Mouse (Mus musculus) gastrocnemius, adult 8-10 months (tissue): ENCODE data around the gene Mrps12. TPM values are rescaled to one million over a fixed set of nuclear protein-coding genes. Genes with fewer than 3 reads are reported as not detected.

Experiments used
- DNase-seq, 2 experiments: peaks; one replicate each; pipeline ENCODE4 v3.0.0; 2022; ENCODE audit warnings: low spot score in 2 of 2
- total RNA-seq, 4 experiments: library from RNA; stranded (reverse); gene quantifications; 2 replicates each; pipeline ENCODE4 v1.2.4; 2022

Gene Mrps12
- total RNA-seq, 4 experiments from 2014 or later: 36.1 to 42.4 (median 40.5) TPM

GRCm38 (mm10) chr7:28761907-28762306 lies 20.3 kb upstream of the Mrps12 start:
- no peak for DNase-seq

- DNase-seq: no peak
Measured at GRCm38 (mm10) chr7:28758623-28759022, 17.0 kb upstream of the Mrps12 start.

GRCm38 (mm10) chr7:28756079-28756478 lies 14.5 kb upstream of the Mrps12 start, which contains the start of gene Ccer2:
Gene Ccer2 (plus strand): TSS chr7:28756174.
- no peak for DNase-seq

- DNase-seq: no peak
Measured at GRCm38 (mm10) chr7:28749935-28750334, 8.3 kb upstream of the Mrps12 start.

GRCm38 (mm10) chr7:28741368-28741708 lies 282 bp downstream of the Mrps12 start:
- no peak for DNase-seq

DNA sequence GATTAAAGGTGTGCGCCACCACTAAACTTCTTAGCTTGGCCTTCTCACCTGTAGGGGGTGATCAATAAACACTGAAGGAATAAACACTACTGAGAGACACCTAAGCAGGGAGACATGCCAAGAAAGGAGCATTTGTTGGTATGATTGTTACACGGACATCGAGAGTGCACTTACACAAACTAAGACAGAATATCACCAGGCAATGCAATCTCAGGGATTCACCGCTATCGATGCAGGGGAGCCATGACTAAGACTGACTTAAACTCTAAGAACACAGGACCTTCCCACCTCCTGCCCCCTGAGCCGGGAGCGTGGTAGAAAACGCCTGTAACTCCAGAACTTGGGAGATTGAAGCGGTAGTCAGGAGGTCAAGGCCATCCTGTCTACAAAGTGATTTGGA lies 671 bp downstream of the Mrps12 start:
- DNase-seq: no peak

DNA sequence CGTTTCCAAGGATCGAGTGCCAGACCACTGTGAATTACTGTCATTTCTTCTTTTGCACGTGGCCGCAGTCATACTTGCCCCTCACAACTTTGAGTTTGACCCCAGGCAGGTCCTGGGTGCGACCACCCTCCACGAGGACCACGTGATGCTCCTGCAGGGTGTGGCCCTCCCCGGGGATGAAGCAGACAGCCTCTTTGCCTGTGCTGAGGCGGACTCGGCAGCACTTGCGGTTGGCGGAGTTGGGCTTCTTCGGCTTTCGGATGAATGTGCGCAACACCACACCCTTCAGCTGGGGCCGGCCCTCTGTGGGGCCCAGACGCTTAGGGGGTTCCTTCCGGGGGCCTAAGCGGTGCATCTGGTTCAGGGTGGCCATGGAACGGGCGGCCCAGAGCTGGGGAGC lies 1.8 kb downstream of the Mrps12 start:
- DNase-seq: no peak

DNA sequence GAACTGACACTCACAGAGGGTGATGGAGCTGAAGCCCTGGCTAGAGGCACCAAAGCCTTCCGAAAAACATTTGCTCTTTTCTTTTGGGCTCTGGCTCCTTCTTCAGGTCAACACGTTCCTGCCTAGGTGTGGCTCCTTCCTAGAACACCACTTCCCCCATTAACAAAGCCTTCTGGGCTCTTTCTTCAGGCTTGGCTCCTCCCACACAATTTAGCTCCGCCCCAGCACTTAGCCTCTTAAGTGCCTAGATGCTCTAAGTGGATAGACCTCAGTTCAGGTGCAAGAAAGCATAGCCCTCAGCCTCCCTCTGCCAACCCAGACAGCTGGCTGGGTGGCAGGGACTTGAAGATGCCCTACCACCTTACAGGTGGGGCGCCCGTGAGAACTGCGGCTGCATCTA lies 5.9 kb downstream of the Mrps12 start:
- DNase-seq: no peak

DNA sequence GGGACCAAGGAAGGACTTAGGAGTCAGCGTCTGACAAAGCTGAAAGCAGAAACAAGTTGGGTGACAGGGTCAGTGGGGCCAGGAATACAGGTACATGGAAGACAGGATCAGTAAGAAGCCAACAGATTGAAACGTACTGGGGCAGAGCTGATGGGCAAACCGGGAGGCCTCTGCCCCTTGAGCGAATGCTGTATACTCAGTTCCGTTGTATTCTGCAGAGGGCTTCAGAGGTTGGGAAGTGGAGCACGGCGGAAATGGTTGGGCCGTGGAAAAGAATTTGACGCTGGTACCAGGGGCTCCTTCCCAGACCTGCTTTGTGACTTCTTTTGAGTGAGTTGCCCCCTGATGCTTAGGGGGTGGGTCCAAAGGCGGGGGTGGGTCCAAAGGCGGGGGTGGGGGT lies 8.4 kb downstream of the Mrps12 start:
- DNase-seq: no peak

GRCm38 (mm10) chr7:28732341-28733142 lies 9.1 kb downstream of the Mrps12 start:
- peak; percentile 16 to 37 for DNase-seq

DNA sequence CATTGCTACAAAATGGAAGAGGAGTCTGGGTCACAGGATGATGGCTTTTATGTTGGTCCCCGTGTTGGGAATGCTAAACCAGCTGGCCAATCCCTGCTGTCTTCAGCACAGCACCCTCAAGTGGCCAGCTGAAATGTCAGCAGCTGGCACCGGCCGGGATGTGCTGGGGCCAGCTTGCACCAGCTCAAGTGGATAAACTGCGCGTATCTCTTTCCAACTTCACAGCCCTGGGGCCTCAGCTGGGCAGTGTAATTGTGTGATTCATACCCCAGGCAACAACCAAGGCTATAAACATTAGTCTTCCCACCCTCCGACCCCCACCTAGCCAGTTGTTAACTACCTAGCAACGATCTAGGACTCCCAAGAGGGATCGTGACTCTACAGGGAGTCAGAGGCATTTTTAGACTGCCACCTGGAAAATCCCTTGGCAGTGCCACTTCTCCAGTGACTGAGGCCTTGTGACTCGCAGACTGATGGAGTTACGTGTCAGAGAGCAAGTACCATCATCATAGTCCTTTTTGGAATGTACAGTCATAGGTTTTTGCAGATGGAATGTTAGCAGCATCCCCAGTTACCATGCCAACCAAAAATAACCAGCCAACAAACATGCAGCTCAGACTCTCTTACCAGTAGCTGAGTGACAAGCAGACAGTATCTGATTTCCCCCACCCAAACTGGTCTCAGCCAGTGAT lies 13.8 kb downstream of the Mrps12 start:
- DNase-seq: peak; percentile 14 to 35

GRCm38 (mm10) chr7:28726600-28726999 lies 15.0 kb downstream of the Mrps12 start:
- peak; percentile 35 to 59 for DNase-seq

- no peak for DNase-seq
Measured at GRCm38 (mm10) chr7:28724613-28725012, 17.0 kb downstream of the Mrps12 start.

GRCm38 (mm10) chr7:28722079-28722478 lies 19.5 kb downstream of the Mrps12 start:
- DNase-seq: no peak

DNA sequence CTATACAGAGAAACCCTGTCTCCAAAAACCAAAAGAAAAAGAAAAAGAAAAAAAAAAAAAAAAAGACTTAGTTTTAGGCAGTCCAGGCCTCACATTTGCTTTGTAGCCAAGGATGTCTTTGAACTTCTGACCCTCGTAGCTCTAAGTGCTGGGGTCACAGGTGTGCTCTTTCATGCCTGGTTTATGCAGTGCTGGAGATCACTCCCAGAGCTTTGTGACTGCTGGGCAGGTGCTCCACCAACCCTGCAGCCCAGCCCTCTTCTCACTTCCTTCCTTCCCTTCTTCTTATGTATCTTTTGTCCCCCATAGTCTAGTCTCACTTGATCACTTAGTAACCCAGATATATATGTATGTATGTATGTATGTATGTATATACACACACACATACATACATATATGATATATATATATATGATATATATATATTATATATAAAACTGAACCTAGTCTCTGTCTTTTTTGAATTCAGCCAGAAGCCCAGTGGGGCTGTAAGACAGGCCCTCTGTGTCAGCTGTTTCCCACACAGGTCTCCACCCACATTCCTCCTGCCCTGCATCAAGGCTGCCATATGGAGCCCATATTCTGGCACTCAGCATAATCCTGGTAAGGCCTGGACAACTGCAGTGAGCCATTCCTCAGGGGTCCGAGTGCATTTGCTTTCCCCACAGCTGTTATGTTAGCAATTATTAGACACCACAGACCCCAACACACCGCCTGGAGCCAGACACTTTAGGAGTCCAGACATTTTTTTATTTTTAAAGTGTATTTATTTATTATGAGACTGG lies 20.7 kb downstream of the Mrps12 start:
- no peak for DNase-seq

GRCm38 (mm10) chr7:28719650-28720049 lies 22.0 kb downstream of the Mrps12 start:
- DNase-seq: no peak

GRCm38 (mm10) chr7:28719159-28719558 lies 22.5 kb downstream of the Mrps12 start:
- no peak for DNase-seq

DNA sequence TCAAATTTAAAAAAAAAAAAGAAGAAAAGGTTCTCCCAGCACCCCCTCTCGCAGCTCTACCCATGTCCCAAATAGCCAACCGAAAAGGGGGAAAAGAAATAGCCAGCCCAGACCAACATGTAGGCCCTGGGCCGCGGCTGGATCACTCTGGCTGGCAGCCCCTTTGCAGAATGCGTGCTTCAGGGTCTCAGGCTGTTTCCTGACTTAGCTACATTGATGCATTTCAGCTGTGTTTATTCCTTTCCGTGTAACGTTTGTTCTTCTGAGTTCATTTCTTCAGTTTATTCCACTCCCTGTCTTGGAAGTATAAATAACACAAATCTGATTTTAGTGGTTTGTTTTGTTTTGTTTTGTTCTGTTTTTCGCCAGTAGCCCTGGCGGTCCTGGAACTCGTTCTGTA lies 23.9 kb downstream of the Mrps12 start:
- DNase-seq: no peak

- DNase-seq: peak; percentile 46 to 53
Measured at GRCm38 (mm10) chr7:28716590-28717281, 24.9 kb downstream of the Mrps12 start, which contains the start of gene Fbxo17. Gene Fbxo17 (plus strand): TSS chr7:28716804.

DNA sequence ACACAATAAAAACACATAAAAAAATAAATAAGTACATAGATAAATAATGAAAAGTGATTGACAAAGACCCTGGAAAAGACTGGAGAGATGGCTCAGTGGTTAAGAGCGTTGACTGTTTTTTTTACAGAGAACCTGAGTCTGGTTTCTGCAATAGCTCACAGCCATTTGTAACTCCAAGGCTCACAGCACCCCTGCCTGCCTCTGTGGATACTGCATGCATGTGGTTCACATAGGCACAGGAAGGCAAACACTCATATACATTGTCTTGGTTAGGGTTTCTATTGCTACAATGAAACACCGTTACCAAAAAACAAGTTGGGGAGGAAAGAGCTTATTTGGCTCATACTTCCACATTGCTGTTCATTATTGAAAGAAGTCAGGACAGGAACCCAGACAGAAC lies 26.0 kb downstream of the Mrps12 start:
- no peak for DNase-seq

- no peak for DNase-seq
Measured at GRCm38 (mm10) chr7:28714667-28715066, 27.0 kb downstream of the Mrps12 start.
